Mouse (Mus musculus): ENCODE results near the gene Rbp7.

DNA sequence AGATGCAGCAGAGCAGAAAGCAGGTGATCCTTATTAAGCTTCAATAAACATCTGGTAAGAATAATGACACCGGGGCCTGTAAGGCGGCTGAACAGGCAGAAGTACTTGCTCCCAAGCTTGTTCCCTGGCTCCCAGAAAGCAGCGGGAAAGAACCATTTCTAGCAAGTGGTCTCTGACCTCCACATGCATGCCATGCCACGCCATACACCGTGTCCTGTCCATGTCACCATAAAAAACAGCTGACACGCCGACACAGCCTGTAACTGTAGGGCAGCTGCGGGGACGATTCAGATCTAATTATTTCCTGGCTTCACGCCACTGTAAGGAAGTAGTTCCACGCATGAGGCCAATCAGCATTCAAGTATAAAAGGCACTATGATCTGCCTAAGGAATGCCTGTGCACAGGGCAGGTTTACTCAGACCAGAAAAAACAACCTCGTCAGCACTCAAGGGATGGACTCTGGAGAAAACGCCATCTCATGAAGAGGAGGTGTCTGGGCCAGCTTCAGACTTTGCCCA lies 39.1 kb downstream of the Rbp7 start:
- no peak for TF ChIP-seq CTCF (IDR thresholded peaks at IDR 0.05; ENCODE audit: low read depth)
- TF ChIP-seq EP300 (IDR thresholded peaks at IDR 0.05; ENCODE audit: low read depth), result no peak

Measured in heart, postnatal 0 days (tissue).